Mouse (Mus musculus) hindbrain, embryonic 13.5 days (tissue): Measurements from ENCODE around the gene Lmo7. TPM values are rescaled to one million over a fixed set of nuclear protein-coding genes. Genes with fewer than 3 reads are reported as not detected.

Experiments
- ATAC-seq: fragments of 200-750 bp; cut with Nextera tagmentation; 2 replicates; pipeline ENCODE4 v1.8.0; 2017; ENCODE audit warnings: moderate TSS enrichment; ENCODE audit not compliant: low FRiP score
- H3K27ac ChIP-seq: fragments of 300-500 bp; sonication (generic); 2 replicates; pipeline ENCODE4 v1.5.1; 2015; ENCODE audit warnings: inconsistent platforms, mild to moderate bottlenecking, moderate library complexity
- H3K27me3 ChIP-seq: fragments of 300-500 bp; sonication (generic); 2 replicates; pipeline ENCODE4 v1.6.1; 2015; ENCODE audit warnings: mild to moderate bottlenecking, inconsistent platforms
- H3K36me3 ChIP-seq: fragments of 300-500 bp; sonication (generic); 2 replicates; pipeline ENCODE4 v1.6.1; 2015; ENCODE audit warnings: mild to moderate bottlenecking, inconsistent platforms
- H3K4me1 ChIP-seq: fragments of 300-500 bp; sonication (generic); replicated peaks from 2 replicates; pipeline ENCODE4 v1.6.1; 2015; ENCODE audit warnings: inconsistent platforms
- H3K4me2 ChIP-seq: fragments of 300-500 bp; sonication (generic); 2 replicates; pipeline ENCODE4 v1.6.1; 2015; ENCODE audit warnings: inconsistent platforms, mild to moderate bottlenecking, moderate library complexity
- H3K4me3 ChIP-seq: fragments of 300-500 bp; sonication (generic); 2 replicates; pipeline ENCODE4 v1.5.1; 2015; ENCODE audit warnings: mild to moderate bottlenecking, inconsistent platforms
- H3K9ac ChIP-seq: fragments of 300-500 bp; sonication (generic); 2 replicates; pipeline ENCODE4 v1.6.1; 2015; ENCODE audit warnings: mild to moderate bottlenecking, inconsistent platforms
- H3K9me3 ChIP-seq: fragments of 300-500 bp; sonication (generic); 2 replicates; pipeline ENCODE4 v1.6.1; 2016; ENCODE audit warnings: inconsistent platforms
- WGBS: fragments of 180-500 bp; shearing (Covaris S2); methylation state at CpG from one replicate; pipeline ENCODE4 v1.1.7; 2015; 5-methylcytosine and 5-hydroxymethylcytosine counted together
- polyA plus RNA-seq: library from polyadenylated mRNA; unstranded; fragments of >200 nt; fragmentation: Nextera tagmentation; extraction: Ambion mirVana; gene quantifications from 2 replicates; pipeline ENCODE4 v1.2.1, GENCODE M21; 2015

The Lmo7 gene
- polyA plus RNA-seq, 1 experiment from 2014 or later, result 1.4 TPM

GRCm38 (mm10) chr14:101843443-101843842, 113.7 kb downstream of the Lmo7 start:
- H3K27me3 ChIP-seq, result no peaks in the 10 kb centered on the region
- H3K9ac ChIP-seq, result no peak overlapping the region
- no peak overlapping the region for H3K4me2 ChIP-seq
- H3K4me1 ChIP-seq, result no peaks in the 10 kb centered on the region; the same call in 1 of the 2 replicates
- 90% methylated on average over 17 of the region's 17 CpGs for WGBS
- no peaks in the 10 kb centered on the region for H3K9me3 ChIP-seq
- H3K27ac ChIP-seq, result no peak overlapping the region
- no peak overlapping the region for H3K4me3 ChIP-seq
- H3K36me3 ChIP-seq, result no peaks in the 10 kb centered on the region
- no peak for ATAC-seq

- Histone ChIP-seq H3K9me3 (no peaks in the 10 kb centered on the region), H3K36me3 (no peaks in the 10 kb centered on the region), H3K27me3 (no peaks in the 10 kb centered on the region), H3K4me3 (no peak overlapping the region), H3K4me2 (no peak overlapping the region), H3K27ac (no peak overlapping the region), H3K9ac (no peak overlapping the region), H3K4me1 (no peaks in the 10 kb centered on the region; the same call in 1 of the 2 replicates)
- 84% methylated on average over 5 of the region's 7 CpGs for WGBS
- ATAC-seq, result no peak
Observed at GRCm38 (mm10) chr14:101844467-101844866, 114.7 kb downstream of the Lmo7 start.

- no peak overlapping the region for H3K9ac ChIP-seq
- no peak for ATAC-seq
Observed at GRCm38 (mm10) chr14:101846097-101846882, 116.5 kb downstream of the Lmo7 start.

GRCm38 (mm10) chr14:101847520-101847919, 117.8 kb downstream of the Lmo7 start:
- no peak for ATAC-seq
- no peaks in the 10 kb centered on the region; the same call in 1 of the 2 replicates for H3K4me1 ChIP-seq
- no peak overlapping the region for H3K9ac ChIP-seq
- H3K27me3 ChIP-seq, result no peaks in the 10 kb centered on the region
- no peaks in the 10 kb centered on the region for H3K36me3 ChIP-seq
- H3K27ac ChIP-seq, result no peak overlapping the region
- 90% methylated on average over 7 of the region's 7 CpGs for WGBS
- no peak overlapping the region for H3K4me2 ChIP-seq
- H3K9me3 ChIP-seq, result no peaks in the 10 kb centered on the region
- no peak overlapping the region for H3K4me3 ChIP-seq

More at GRCm38 (mm10) chr14:101846097-101846882, 116.5 kb downstream of the Lmo7 start:
- H3K27ac ChIP-seq, result no peak overlapping the region
- H3K4me1 ChIP-seq, result no peaks in the 10 kb centered on the region; the same call in 1 of the 2 replicates
- H3K36me3 ChIP-seq, result no peaks in the 10 kb centered on the region
- H3K4me3 ChIP-seq, result no peak overlapping the region
- H3K9me3 ChIP-seq, result no peaks in the 10 kb centered on the region
- 77% methylated on average over 8 of the region's 8 CpGs for WGBS
- H3K27me3 ChIP-seq, result no peaks in the 10 kb centered on the region
- H3K4me2 ChIP-seq, result no peak overlapping the region

- Histone ChIP-seq H3K4me2 (no peak overlapping the region), H3K27me3 (no peaks in the 10 kb centered on the region), H3K9ac (no peak overlapping the region), H3K27ac (no peak overlapping the region), H3K4me3 (no peak overlapping the region), H3K4me1 (no peaks in the 10 kb centered on the region), H3K9me3 (no peaks in the 10 kb centered on the region), H3K36me3 (no peaks in the 10 kb centered on the region)
- 86% methylated on average over 6 of the region's 6 CpGs for WGBS
- ATAC-seq, result no peak
Observed at GRCm38 (mm10) chr14:101852584-101853195, 122.9 kb downstream of the Lmo7 start.

- ATAC-seq, result no peak
- no peak overlapping the region for H3K27ac ChIP-seq
- H3K4me3 ChIP-seq, result no peak overlapping the region
- H3K9me3 ChIP-seq, result no peaks in the 10 kb centered on the region
- H3K36me3 ChIP-seq, result no peaks in the 10 kb centered on the region
- no peaks in the 10 kb centered on the region for H3K4me1 ChIP-seq
- WGBS, result 96% methylated on average over 1 of the region's 1 CpGs
- H3K27me3 ChIP-seq, result no peaks in the 10 kb centered on the region
- H3K9ac ChIP-seq, result no peak overlapping the region
- no peak overlapping the region for H3K4me2 ChIP-seq
Observed at GRCm38 (mm10) chr14:101853207-101853606, 123.5 kb downstream of the Lmo7 start.

- Histone ChIP-seq H3K4me1 (no peaks in the 10 kb centered on the region), H3K9ac (no peak overlapping the region), H3K27me3 (no peaks in the 10 kb centered on the region), H3K4me3 (no peak overlapping the region), H3K36me3 (no peaks in the 10 kb centered on the region), H3K4me2 (no peak overlapping the region), H3K27ac (no peak overlapping the region), H3K9me3 (no peaks in the 10 kb centered on the region)
- WGBS, result 76% methylated on average over 4 of the region's 4 CpGs
- no peak for ATAC-seq
Observed at GRCm38 (mm10) chr14:101853722-101854121, 124.0 kb downstream of the Lmo7 start.

- H3K27ac ChIP-seq, result no peak overlapping the region
- H3K9me3 ChIP-seq, result no peaks in the 10 kb centered on the region
- no peak for ATAC-seq
- 86% methylated on average over 3 of the region's 3 CpGs for WGBS
- no peak overlapping the region for H3K4me3 ChIP-seq
- no peaks in the 10 kb centered on the region for H3K27me3 ChIP-seq
- no peaks in the 10 kb centered on the region for H3K36me3 ChIP-seq
- no peak overlapping the region for H3K9ac ChIP-seq
- no peak overlapping the region for H3K4me2 ChIP-seq
- H3K4me1 ChIP-seq, result no peaks in the 10 kb centered on the region
Observed at GRCm38 (mm10) chr14:101854226-101854625, 124.5 kb downstream of the Lmo7 start.

GRCm38 (mm10) chr14:101859305-101859886, 129.6 kb downstream of the Lmo7 start:
- Histone ChIP-seq H3K27ac (no peak overlapping the region), H3K4me1 (no peaks in the 10 kb centered on the region), H3K4me2 (no peak overlapping the region), H3K9me3 (no peaks in the 10 kb centered on the region), H3K27me3 (no peaks in the 10 kb centered on the region), H3K4me3 (no peak overlapping the region), H3K36me3 (no peaks in the 10 kb centered on the region), H3K9ac (no peak overlapping the region)
- ATAC-seq, result no peak
- WGBS, result 60% methylated on average over 8 of the region's 8 CpGs

GRCm38 (mm10) chr14:101862088-101862487, 132.3 kb downstream of the Lmo7 start:
- WGBS, result 72% methylated on average over 3 of the region's 3 CpGs
- H3K4me2 ChIP-seq, result no peak overlapping the region
- ATAC-seq, result no peak
- H3K4me3 ChIP-seq, result no peak overlapping the region
- no peak overlapping the region for H3K27ac ChIP-seq
- no peak overlapping the region for H3K9ac ChIP-seq
- H3K9me3 ChIP-seq, result no peaks in the 10 kb centered on the region
- no peaks in the 10 kb centered on the region for H3K36me3 ChIP-seq
- no peaks in the 10 kb centered on the region for H3K27me3 ChIP-seq
- H3K4me1 ChIP-seq, result no peaks in the 10 kb centered on the region

GRCm38 (mm10) chr14:101867071-101867733, 137.4 kb downstream of the Lmo7 start:
- no peak overlapping the region for H3K27ac ChIP-seq
- H3K9ac ChIP-seq, result no peak overlapping the region
- H3K4me1 ChIP-seq, result no peaks in the 10 kb centered on the region
- H3K4me2 ChIP-seq, result no peak overlapping the region
- H3K9me3 ChIP-seq, result no peaks in the 10 kb centered on the region
- no peaks in the 10 kb centered on the region for H3K27me3 ChIP-seq
- no peak overlapping the region for H3K4me3 ChIP-seq
- H3K36me3 ChIP-seq, result no peaks in the 10 kb centered on the region
- ATAC-seq, result no peak
- WGBS, result 52% methylated on average over 10 of the region's 10 CpGs

GRCm38 (mm10) chr14:101869145-101869544, 139.4 kb downstream of the Lmo7 start:
- no peak for ATAC-seq

More at GRCm38 (mm10) chr14:101869145-101869544, 139.4 kb downstream of the Lmo7 start:
- WGBS, result 78% methylated on average over 6 of the region's 6 CpGs
- no peak overlapping the region for H3K27ac ChIP-seq
- H3K9me3 ChIP-seq, result no peaks in the 10 kb centered on the region
- H3K9ac ChIP-seq, result no peak overlapping the region
- no peak overlapping the region for H3K4me2 ChIP-seq
- no peaks in the 10 kb centered on the region for H3K36me3 ChIP-seq
- H3K4me1 ChIP-seq, result no peaks in the 10 kb centered on the region
- H3K4me3 ChIP-seq, result no peak overlapping the region
- H3K27me3 ChIP-seq, result no peaks in the 10 kb centered on the region
